Mouse (Mus musculus) neural tube, embryonic 13.5 days (tissue): ENCODE results near the gene Zar1l. TPM values are rescaled to one million over a fixed set of nuclear protein-coding genes. Genes with fewer than 3 reads are reported as not detected.

Source experiments
- ATAC-seq: fragments of 200-750 bp; cut with Nextera tagmentation; 2 replicates; pipeline ENCODE4 v1.8.0; 2017; ENCODE audit warnings: low read depth, mild to moderate bottlenecking, moderate TSS enrichment, moderate library complexity
- H3K27ac ChIP-seq: fragments of 300-500 bp; sonication (generic); replicated peaks from 2 replicates; pipeline ENCODE4 v1.5.1; 2015; ENCODE audit warnings: moderate library complexity, mild to moderate bottlenecking, inconsistent platforms
- H3K27me3 ChIP-seq: fragments of 300-500 bp; sonication (generic); 2 replicates; pipeline ENCODE4 v1.6.1; 2015; ENCODE audit warnings: mild to moderate bottlenecking, inconsistent platforms
- H3K36me3 ChIP-seq: fragments of 300-500 bp; sonication (generic); 2 replicates; pipeline ENCODE4 v1.6.1; 2015; ENCODE audit warnings: mild to moderate bottlenecking, inconsistent platforms
- H3K4me1 ChIP-seq: fragments of 300-500 bp; sonication (generic); replicated peaks from 2 replicates; pipeline ENCODE4 v1.6.1; 2015; ENCODE audit warnings: inconsistent platforms
- H3K4me2 ChIP-seq: fragments of 300-500 bp; sonication (generic); 2 replicates; pipeline ENCODE4 v1.6.1; 2015; ENCODE audit warnings: inconsistent platforms, mild to moderate bottlenecking, moderate library complexity
- H3K4me3 ChIP-seq: fragments of 300-500 bp; sonication (generic); 2 replicates; pipeline ENCODE4 v1.5.1; 2015; ENCODE audit warnings: mild to moderate bottlenecking, inconsistent platforms
- H3K9ac ChIP-seq: fragments of 300-500 bp; sonication (generic); 2 replicates; pipeline ENCODE4 v1.6.1; 2015; ENCODE audit warnings: moderate library complexity, mild to moderate bottlenecking, inconsistent platforms
- H3K9me3 ChIP-seq: fragments of 300-500 bp; sonication (generic); 2 replicates; pipeline ENCODE4 v1.6.1; 2016; ENCODE audit warnings: inconsistent platforms
- WGBS: fragments of 180-500 bp; shearing (Covaris S2); methylation state at CpG from one replicate; pipeline ENCODE4 v1.1.7; 2015; 5-methylcytosine and 5-hydroxymethylcytosine counted together
- polyA plus RNA-seq: library from polyadenylated mRNA; unstranded; fragments of >200 nt; fragmentation: Nextera tagmentation; extraction: Ambion mirVana; gene quantifications from 2 replicates; pipeline ENCODE4 v1.2.1, GENCODE M21; 2015

Zar1l gene
- polyA plus RNA-seq, result not detected in 2 replicates

- Histone ChIP-seq H3K4me2 (no peak within 1 kb of the TSS), H3K27ac (no peak within 1 kb of the TSS), H3K4me1 (peaks cover 7% of the 10 kb centered on the region), H3K9ac (no peak within 1 kb of the TSS), H3K9me3 (no peaks in the 10 kb centered on the region), H3K36me3 (no peaks in the 10 kb centered on the region), H3K4me3 (no peak within 1 kb of the TSS), H3K27me3 (no peaks in the 10 kb centered on the region)
- ATAC-seq, result no peak
- WGBS, result 67% methylated on average over 4 of the region's 4 CpGs
Measured at GRCm38 (mm10) chr5:150518064-150518463, at the start of gene Zar1l. Gene Zar1l (minus strand): TSS chr5:150518164.

GRCm38 (mm10) chr5:150566971-150567370 lies 49.0 kb upstream of the Zar1l start:
- no peaks in the 10 kb centered on the region for H3K9me3 ChIP-seq
- no peak overlapping the region for H3K9ac ChIP-seq
- no peaks in the 10 kb centered on the region for H3K27me3 ChIP-seq
- 94% methylated on average over 5 of the region's 5 CpGs for WGBS
- no peak for ATAC-seq
- H3K27ac ChIP-seq, result no peak overlapping the region
- H3K36me3 ChIP-seq, result peaks cover 27% of the 10 kb centered on the region
- no peak overlapping the region for H3K4me2 ChIP-seq
- H3K4me1 ChIP-seq, result no peaks in the 10 kb centered on the region
- no peak overlapping the region for H3K4me3 ChIP-seq

DNA sequence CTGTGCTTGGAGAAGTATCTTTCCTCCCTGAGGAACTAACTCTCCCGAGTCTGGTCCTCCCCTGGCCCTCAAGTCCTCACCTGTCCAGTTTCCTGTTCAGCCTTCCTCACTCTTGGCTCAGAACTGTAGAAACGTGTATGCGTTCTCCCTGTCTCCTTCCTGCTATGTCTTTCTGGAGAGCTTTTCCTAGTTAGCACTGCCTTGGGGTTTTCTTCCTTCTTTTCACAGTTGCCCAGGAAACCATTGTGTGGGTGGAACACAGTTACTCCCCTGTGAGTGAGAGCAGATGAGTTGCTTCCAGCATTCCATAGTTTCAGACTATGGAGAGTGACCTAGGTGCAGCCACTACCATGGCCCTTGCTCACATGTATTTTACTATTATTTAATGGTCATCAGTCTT lies 48.3 kb upstream of the Zar1l start:
- no peak for ATAC-seq
- Histone ChIP-seq H3K4me1 (no peaks in the 10 kb centered on the region), H3K4me2 (no peak overlapping the region), H3K27ac (no peak overlapping the region), H3K9me3 (no peaks in the 10 kb centered on the region), H3K27me3 (no peaks in the 10 kb centered on the region), H3K9ac (no peak overlapping the region), H3K4me3 (no peak overlapping the region), H3K36me3 (peaks cover 33% of the 10 kb centered on the region)
- WGBS, result 55% methylated on average over 3 of the region's 3 CpGs

- Histone ChIP-seq H3K27ac (no peak overlapping the region), H3K9ac (no peak overlapping the region), H3K27me3 (no peaks in the 10 kb centered on the region), H3K36me3 (peaks cover 37% of the 10 kb centered on the region), H3K4me3 (no peak overlapping the region), H3K4me1 (no peaks in the 10 kb centered on the region), H3K4me2 (no peak overlapping the region), H3K9me3 (no peaks in the 10 kb centered on the region)
- WGBS, result 95% methylated on average over 6 of the region's 6 CpGs
- no peak for ATAC-seq
Measured at GRCm38 (mm10) chr5:150564426-150564825, 46.5 kb upstream of the Zar1l start.

GRCm38 (mm10) chr5:150561783-150562182 lies 43.8 kb upstream of the Zar1l start:
- H3K4me1 ChIP-seq, result no peaks in the 10 kb centered on the region
- ATAC-seq, result no peak
- H3K27me3 ChIP-seq, result no peaks in the 10 kb centered on the region
- H3K9ac ChIP-seq, result no peak overlapping the region
- H3K27ac ChIP-seq, result no peak overlapping the region
- no peak overlapping the region for H3K4me2 ChIP-seq
- H3K4me3 ChIP-seq, result no peak overlapping the region
- no peaks in the 10 kb centered on the region for H3K9me3 ChIP-seq
- WGBS, result 91% methylated on average over 5 of the region's 5 CpGs
- peaks cover 35% of the 10 kb centered on the region for H3K36me3 ChIP-seq

- H3K4me1 ChIP-seq, result no peaks in the 10 kb centered on the region
- no peak for ATAC-seq
- H3K27me3 ChIP-seq, result no peaks in the 10 kb centered on the region
- no peak overlapping the region for H3K4me3 ChIP-seq
- no peak overlapping the region for H3K27ac ChIP-seq
- H3K4me2 ChIP-seq, result no peak overlapping the region
- H3K9ac ChIP-seq, result no peak overlapping the region
- H3K36me3 ChIP-seq, result peaks cover 33% of the 10 kb centered on the region
- no peaks in the 10 kb centered on the region for H3K9me3 ChIP-seq
Measured at GRCm38 (mm10) chr5:150561376-150561775, 43.4 kb upstream of the Zar1l start.

- H3K27me3 ChIP-seq, result no peaks in the 10 kb centered on the region
- H3K27ac ChIP-seq, result no peak overlapping the region
- no peak overlapping the region for H3K4me3 ChIP-seq
- no peak overlapping the region for H3K4me2 ChIP-seq
- no peak for ATAC-seq
- H3K9me3 ChIP-seq, result no peaks in the 10 kb centered on the region
- 98% methylated on average over 5 of the region's 5 CpGs for WGBS
- H3K36me3 ChIP-seq, result peaks cover 33% of the 10 kb centered on the region
- no peaks in the 10 kb centered on the region for H3K4me1 ChIP-seq
- no peak overlapping the region for H3K9ac ChIP-seq
Measured at GRCm38 (mm10) chr5:150560851-150561250, 42.9 kb upstream of the Zar1l start.

GRCm38 (mm10) chr5:150559519-150560103 lies 41.6 kb upstream of the Zar1l start:
- H3K4me1 ChIP-seq, result no peaks in the 10 kb centered on the region
- 94% methylated on average over 6 of the region's 6 CpGs for WGBS
- H3K4me3 ChIP-seq, result no peak overlapping the region
- no peak overlapping the region for H3K4me2 ChIP-seq
- no peak for ATAC-seq
- H3K36me3 ChIP-seq, result peaks cover 35% of the 10 kb centered on the region
- no peaks in the 10 kb centered on the region for H3K27me3 ChIP-seq
- no peak overlapping the region for H3K27ac ChIP-seq
- H3K9me3 ChIP-seq, result no peaks in the 10 kb centered on the region
- no peak overlapping the region for H3K9ac ChIP-seq

GRCm38 (mm10) chr5:150551637-150552036 lies 33.7 kb upstream of the Zar1l start:
- Histone ChIP-seq H3K36me3 (peaks cover 34% of the 10 kb centered on the region), H3K27ac (no peak overlapping the region), H3K4me1 (no peaks in the 10 kb centered on the region), H3K9ac (no peak overlapping the region), H3K9me3 (no peaks in the 10 kb centered on the region), H3K4me2 (no peak overlapping the region), H3K4me3 (no peak overlapping the region), H3K27me3 (no peaks in the 10 kb centered on the region)
- no peak for ATAC-seq
- WGBS, result 71% methylated on average over 3 of the region's 3 CpGs

DNA sequence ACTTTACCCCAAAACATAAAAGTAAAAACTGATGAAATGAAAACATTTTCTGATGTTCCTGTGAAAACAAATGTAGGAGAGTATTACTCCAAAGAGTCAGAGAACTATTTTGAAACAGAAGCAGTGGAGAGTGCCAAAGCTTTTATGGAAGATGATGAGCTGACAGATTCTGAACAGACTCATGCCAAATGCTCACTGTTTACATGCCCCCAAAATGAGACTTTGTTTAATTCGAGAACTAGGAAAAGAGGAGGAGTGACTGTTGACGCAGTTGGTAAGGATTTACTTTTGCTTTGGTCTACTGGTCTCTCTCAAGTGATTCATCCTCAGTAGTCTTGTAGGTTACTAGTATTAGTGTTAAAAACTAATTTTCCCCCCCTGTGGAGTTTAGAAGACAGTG lies 25.2 kb upstream of the Zar1l start:
- Histone ChIP-seq H3K9me3 (0 out of 2 replicates have a peak, but pooled peaks cover 3% of the 10 kb centered on the region), H3K4me3 (no peak overlapping the region), H3K4me2 (no peak overlapping the region), H3K27ac (no peak overlapping the region), H3K4me1 (no peaks in the 10 kb centered on the region), H3K9ac (no peak overlapping the region), H3K36me3 (peaks cover 20% of the 10 kb centered on the region), H3K27me3 (no peaks in the 10 kb centered on the region)
- WGBS, result 91% methylated on average over 2 of the region's 2 CpGs
- ATAC-seq, result no peak

DNA sequence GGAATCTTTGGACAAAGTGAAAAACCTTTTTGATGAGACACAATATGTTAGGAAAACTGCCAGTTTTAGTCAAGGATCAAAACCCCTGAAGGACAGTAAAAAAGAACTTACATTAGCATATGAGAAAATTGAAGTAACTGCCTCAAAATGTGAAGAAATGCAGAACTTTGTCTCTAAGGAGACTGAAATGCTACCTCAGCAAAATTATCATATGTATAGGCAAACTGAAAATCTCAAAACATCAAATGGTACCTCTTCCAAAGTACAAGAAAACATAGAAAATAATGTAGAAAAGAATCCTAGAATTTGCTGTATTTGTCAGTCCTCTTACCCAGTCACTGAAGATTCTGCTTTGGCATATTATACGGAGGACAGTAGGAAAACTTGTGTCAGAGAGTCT lies 23.3 kb upstream of the Zar1l start:
- Histone ChIP-seq H3K27me3 (no peaks in the 10 kb centered on the region), H3K4me2 (no peak overlapping the region), H3K4me1 (no peaks in the 10 kb centered on the region), H3K9me3 (0 out of 2 replicates have a peak, but pooled peaks cover 3% of the 10 kb centered on the region), H3K9ac (no peak overlapping the region), H3K36me3 (peaks cover 33% of the 10 kb centered on the region), H3K4me3 (no peak overlapping the region), H3K27ac (no peak overlapping the region)
- ATAC-seq, result no peak
- WGBS, result 96% methylated on average over 1 of the region's 1 CpGs

- H3K9ac ChIP-seq, result no peak overlapping the region
- H3K4me3 ChIP-seq, result no peak overlapping the region
- peaks cover 16% of the 10 kb centered on the region for H3K4me1 ChIP-seq
- 92% methylated on average over 2 of the region's 2 CpGs for WGBS
- no peaks in the 10 kb centered on the region for H3K27me3 ChIP-seq
- H3K4me2 ChIP-seq, result no peak overlapping the region
- H3K9me3 ChIP-seq, result no peaks in the 10 kb centered on the region
- no peak for ATAC-seq
- H3K27ac ChIP-seq, result no peak overlapping the region
- peaks cover 7% of the 10 kb centered on the region; the same call in 1 of the 2 replicates for H3K36me3 ChIP-seq
Measured at GRCm38 (mm10) chr5:150525239-150525638, 7.3 kb upstream of the Zar1l start.

- peak overlapping the region; percentile 68 for H3K4me2 ChIP-seq
- H3K9me3 ChIP-seq, result no peaks in the 10 kb centered on the region
- peak overlapping the region; percentile 84 for H3K9ac ChIP-seq
- H3K27ac ChIP-seq, result peak overlapping the region; percentile 64; the same call in 1 of the 2 replicates
- no peaks in the 10 kb centered on the region for H3K27me3 ChIP-seq
- H3K4me1 ChIP-seq, result peaks cover 16% of the 10 kb centered on the region
- ATAC-seq, result peak; percentile 61
- H3K4me3 ChIP-seq, result peak overlapping the region; percentile 77
- H3K36me3 ChIP-seq, result no peaks in the 10 kb centered on the region
- WGBS, result 9% methylated on average over 11 of the region's 11 CpGs
Measured at GRCm38 (mm10) chr5:150522867-150523234, 4.9 kb upstream of the Zar1l start.
